Mouse (Mus musculus) frontal cortex, postnatal 25 days (tissue): Measurements from ENCODE around the gene Acaa1b.
A peak's percentile ranks its signal among the peaks of the same experiment; 100 is the strongest.

Experiments used
- DNase-seq, 2 experiments: peaks; one replicate each; pipeline ENCODE4 v3.0.0; 2022; ENCODE audit warnings: low spot score in 2 of 2

Gene Acaa1b

DNA sequence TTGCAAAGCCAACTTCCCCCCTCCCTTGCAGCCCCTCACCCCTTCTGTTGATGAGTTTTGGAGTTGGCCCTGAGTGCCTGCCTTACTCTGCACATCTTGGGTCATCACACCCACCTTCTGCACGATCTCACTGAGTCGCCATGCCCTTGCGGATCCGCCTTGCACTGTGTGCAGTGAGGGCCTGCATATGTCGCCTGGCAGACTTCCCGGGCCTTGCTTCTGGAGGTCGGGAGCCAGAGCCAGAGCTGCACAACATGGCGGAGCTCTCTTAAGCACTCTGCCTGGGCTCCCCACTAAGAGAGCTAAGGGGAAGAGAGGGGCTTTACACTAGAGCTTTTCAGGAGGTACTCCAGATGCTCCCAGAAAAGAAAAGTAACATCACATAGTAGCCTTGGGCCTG, 12.2 kb downstream of the Acaa1b start:
- DNase-seq = no peak

DNA sequence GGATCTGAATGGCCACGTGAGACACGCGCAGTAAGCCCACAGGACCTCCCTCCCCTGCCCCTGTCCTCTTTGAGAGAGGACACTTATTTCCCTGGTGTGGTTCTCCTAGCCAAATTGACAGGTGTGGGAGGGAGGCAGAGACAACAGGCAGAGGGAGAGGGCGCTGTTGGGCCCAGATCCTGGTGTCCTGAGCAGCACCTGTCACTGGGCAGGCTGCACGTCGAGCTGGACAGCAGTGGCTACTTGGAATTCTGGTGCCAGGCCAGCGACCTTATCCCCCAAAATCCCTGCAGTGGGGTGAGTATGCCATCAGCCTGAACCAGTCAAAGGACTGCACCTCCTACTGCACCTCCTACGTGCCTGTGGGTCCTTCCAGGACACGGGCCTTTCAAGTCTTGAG, 13.5 kb downstream of the Acaa1b start:
- no peak for DNase-seq

DNA sequence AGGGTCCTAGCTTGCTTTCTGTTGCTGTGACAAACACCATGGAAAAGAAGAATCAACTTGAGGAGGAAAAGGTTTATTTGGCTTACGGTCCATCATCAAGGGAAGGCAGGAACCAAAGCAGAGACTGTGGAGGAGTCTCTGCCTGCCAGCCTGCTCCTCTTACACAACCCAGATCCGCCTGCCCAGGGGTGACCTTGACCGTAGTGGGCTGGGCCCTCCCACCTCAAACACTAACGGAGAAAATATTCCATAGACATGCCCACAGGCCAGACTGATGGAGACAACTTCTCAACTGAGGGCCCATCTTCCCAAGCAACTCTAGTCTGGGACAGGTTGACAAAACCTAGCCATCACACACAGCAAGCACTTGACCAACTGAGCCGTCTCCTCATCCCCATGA, 14.8 kb downstream of the Acaa1b start:
- DNase-seq = no peak

DNA sequence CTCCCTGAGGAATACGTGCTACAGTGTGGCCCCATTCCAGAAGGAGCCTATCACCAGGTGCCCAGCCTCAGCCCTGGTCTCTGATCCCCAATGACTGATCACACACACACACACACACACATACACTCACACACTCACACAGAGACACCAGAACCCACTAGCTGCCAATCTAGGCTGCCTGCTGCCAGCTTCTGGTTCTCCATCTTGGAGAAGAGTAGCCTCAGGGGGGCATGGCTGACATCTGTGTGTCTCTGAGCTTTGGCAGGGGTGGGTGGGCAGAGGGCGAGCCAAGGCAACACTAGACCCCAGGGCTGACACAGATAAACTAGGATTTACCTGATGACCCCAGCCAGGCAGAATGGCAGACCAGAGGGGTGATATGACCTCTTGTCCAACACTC, 18.1 kb downstream of the Acaa1b start:
- no peak for DNase-seq

DNA sequence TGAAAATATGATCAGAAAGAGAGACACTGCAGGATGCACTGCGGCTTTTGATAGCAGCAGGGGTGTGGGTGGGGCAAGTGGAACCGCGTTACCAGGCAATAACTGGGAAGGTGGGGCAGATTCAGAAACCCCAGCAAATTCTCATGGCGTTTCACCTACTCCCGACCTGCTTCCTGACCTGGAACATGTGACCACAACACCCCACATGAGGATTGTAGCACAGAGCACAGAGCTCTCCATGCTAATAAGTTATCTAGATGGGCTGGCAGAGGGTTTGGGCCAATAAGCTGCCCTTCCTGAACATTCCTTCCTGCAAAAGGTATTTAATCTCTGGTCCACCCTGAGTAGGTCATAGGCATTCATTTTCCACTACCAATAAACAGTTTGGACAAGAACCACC, 26.2 kb downstream of the Acaa1b start:
- no peak for DNase-seq

DNA sequence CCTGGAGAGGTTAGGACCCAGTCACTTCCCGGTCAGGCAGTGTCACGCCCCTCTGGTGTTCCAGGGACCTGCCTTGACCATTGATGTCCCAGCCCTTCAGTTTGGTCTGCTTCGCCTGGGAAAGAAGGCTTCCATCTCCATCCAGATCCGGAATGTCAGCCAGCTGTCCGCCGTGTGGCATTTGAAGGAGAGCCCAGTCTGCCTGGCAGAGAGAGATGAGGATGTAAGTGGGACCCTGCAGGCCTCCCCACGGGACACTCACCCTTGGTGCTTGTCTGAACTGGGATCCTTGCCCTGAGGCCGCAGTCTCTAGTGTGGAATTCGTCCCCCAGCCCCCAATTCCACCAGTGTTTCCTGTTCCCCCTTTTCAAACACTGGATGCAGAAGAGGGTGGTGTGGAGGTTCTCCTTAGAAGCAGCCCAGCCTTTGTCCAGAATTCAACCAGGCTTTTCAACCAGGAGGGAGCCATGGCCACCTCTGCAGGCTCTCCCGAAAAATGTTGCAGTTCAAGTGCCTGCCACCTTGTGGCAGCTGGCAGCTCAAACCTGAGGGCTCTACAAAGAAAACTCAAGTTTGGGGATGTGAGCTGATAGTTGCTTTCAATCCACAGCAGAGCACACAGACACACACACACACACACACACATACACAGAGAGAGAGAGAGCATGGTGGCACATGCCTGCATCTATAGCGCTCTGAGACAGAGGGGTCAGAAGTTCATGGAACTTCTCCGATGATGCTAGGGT, 28.3 kb downstream of the Acaa1b start:
- DNase-seq = no peak

DNA sequence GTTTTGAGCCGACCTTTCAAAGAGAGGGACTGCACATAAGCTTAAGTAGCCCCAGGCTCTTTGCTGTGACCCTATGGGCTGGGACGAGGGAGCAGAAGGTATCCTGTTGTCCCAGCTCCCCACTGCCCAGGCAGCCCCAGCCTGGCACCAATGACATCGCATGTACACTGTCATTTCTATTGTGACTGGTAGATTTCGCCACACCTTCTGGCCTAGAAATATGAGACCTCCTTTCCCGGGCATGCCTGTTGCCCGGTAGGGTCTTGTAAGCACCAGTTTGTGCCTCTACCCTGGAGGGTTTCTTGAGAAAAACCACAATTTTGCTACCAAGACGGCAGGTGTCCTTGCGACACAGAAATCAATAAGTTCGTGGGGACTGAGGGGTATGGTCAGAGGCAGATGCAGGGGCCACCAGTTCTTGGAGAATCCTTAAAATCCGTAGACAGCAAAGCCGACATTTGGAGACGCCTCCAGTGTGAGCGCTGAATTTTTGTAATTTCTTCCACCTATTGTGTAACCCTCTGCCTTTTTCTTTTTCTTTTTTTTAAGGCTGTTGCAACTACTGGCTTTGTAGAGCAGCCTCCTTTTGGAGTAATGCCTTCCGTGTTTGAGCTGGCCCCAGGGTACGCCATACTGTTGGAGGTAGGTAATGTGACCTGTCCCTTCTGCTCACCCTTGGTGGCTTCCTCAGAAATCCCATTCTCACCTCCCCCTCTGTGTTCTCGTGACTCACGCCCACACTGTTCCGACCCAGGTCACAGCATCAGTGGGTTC, 34.1 kb downstream of the Acaa1b start:
- no peak for DNase-seq

DNA sequence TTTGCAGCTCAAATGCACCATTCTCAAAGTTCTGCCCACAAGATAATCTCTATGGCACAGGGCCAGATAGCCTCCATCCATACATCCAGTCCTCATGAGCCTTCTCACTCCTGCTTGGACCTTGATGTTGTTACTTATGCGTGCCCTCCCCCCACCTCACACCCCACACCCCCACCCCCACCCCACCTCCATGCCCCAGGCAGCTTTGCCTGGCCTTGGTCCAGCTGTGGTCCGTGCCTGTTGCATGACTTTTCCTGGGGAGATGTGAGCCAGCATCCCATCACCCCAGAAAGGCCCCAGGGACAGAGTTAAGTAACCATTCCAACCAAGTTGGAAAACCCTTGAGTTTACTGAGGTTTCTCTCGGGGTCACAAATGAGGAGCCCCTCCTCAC, 36.7 kb downstream of the Acaa1b start:
- DNase-seq = no peak

DNA sequence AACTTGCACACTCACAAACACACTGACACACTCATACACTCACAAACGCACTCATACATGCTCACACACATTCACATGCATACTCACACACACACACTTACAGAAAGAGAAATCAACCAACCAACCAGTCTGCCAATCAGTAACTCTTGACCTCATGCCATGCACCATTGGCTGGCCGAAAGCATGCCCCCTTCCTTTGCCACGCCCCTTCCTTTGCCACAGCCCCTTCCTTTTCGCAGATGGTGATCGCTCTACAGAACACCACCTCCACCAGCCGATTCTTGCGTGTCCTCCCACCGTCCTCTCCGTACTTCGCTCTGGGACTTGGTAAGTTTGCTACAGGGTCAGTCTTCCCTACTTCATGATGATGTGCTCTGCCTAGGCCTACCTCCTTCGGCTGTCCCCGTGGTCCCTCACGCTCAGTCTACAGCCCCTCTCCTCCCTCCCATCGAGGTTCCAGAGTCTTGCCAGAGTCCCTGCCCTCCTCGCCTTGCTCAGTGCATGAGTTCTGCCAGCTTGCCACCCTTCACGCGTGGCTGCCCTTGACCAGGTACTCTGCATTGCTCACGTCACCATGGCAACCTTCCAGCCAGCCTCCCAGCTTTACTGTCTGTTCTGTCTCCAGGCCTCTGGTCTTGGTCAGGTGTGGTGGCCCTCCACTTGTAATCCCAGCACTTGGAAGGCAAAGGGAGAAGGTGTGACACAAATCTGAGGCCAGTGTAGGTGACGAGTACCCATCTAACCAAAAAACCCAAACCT, 37.3 kb downstream of the Acaa1b start:
- DNase-seq = no peak

DNA sequence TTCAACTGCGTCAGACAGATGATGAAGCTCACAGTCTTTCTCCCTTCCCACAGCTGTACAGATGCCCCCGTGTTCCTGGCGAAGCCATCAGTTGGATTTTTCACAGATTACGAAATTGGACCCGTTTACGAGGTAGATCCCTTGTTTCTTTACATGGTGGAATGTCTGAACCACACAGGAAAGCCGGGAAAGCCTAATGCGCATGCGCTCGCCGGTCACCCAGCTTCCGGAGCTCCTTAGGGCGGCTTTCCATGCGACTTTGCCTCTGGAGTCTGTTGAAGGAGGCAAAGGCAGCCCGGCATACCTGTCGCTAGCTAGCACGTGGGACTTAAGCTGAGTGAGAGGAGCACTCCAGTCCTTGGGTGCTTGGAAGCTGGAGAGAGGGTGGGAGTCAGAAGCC, 42.0 kb downstream of the Acaa1b start:
- DNase-seq = no peak

DNA sequence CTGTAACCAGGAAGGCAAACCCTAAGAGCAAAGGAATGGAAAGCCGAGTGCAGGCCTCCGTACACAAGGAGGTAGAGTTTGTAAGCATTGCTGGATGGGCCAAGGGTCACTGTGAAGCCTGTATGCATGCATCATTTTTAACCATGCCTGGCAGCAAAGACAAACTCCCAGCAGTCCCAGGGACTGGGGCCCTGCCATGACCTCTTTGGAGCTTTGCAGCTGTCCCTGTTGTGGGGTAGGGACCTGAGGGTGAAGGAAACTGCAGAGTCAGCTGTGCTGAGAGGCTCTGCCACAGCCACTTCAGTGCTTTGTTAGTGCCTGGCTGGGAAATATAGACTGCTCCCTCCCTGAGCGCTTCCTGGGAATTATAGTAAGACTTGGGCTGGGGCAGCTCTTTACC, 46.3 kb downstream of the Acaa1b start:
- no peak for DNase-seq

DNA sequence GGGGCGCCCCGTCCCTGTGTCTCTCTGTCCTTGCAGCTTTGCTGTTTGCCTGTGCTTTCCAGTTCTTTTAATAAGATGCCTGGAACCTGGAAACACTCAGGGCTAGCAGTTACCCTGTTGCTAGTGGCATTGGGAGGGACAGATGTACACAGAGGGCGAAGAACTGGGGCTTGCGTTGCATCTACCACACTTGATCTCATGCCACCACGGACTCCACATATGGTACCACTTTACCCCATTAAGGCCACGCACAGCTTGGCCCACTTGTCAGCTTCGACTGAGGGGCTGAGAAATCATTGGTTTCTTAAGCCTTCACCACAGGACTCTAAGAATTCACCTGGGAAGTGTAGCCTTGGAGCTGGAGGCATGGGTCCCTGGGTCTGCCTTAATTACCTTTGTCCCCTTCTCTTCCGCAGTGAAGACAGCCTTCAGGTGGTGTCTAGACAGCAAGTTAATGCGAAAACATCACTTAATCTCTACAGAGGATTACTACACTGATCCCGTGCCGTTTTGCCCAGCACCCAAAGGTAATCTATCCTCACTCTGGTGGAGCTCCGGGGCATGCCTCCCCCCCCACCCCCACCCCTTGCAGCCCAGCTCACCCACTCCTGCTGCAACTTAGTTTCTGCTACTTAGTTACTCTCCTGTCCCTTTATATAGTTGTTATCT, 47.1 kb downstream of the Acaa1b start:
- no peak for DNase-seq

DNA sequence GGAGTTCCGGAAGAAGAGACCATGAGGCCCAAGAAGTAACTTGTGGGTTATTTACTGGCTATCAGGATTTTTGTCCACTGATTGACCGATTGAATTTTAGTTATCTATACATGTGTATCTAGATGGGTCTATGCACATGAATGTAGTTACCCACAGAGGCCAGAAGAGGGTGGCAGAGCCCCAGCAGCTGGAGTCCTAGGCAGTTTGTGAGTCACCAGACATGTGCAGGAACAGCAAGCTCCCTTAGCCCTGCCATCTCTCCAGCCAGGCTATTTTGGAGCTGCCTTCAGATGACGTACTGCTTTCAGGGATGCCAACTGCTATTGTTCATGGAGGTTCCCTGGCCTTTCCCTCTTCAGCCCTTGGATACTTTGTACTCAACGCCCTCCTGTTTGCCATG, 49.3 kb downstream of the Acaa1b start:
- no peak for DNase-seq

DNA sequence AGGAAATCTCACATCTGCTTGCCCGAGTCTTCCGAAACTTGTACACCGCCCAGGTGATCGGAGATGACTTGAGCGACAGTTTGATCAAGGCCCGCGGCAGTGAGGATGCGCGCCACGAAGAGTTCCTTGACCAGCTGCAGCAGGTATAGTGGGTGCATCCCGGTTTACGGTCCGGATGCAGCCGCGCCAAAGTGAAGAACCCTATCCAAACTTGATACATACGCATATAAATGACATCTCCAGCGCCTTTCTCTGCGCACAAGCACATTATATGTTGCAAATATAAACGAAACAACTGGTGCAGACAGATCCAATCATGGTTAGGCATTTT, 54.1 kb downstream of the Acaa1b start:
- no peak for DNase-seq

DNA sequence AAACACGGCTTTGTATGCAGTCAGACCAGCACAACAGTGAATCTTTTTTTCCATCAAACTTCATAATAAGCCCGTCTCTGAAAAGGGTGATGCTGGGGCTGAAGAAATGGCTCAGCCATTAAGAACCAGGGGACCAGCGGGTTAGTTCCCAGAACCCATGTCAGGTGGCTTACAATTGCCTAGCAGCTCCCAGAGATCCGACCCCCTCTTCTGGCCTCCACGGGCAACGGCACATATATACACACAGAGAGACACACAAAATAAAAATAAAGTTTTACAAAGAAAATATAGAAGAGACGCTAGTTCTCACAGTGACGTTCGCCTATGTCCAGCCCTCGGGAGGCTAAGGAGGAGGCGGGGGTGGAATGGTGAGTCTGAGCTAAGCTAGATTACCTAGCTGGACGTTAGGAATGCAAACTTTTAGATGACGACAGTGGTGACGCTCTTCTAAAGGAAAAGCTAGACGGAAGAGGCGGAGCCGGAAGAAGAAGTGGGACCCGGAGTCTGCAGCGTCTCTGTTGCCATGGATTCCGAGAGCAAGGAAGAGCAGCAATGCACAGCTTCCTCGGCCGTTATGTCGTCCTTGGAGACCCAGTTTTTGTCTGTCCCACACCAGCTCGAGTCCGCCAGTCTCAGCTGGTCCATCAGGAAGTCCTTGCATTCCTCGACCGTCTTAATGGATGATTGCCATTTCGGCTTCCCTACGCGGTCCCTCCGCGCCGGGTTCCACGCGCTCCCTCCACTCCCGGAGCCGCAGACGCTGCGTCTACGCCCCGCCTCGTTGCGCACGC, 54.7 kb downstream of the Acaa1b start, which contains the start of gene Dlec1:
Gene Dlec1 (plus strand): TSS at position 487 of the 791 bp plus-strand sequence.
- DNase-seq = peak; percentile 52 to 54

DNA sequence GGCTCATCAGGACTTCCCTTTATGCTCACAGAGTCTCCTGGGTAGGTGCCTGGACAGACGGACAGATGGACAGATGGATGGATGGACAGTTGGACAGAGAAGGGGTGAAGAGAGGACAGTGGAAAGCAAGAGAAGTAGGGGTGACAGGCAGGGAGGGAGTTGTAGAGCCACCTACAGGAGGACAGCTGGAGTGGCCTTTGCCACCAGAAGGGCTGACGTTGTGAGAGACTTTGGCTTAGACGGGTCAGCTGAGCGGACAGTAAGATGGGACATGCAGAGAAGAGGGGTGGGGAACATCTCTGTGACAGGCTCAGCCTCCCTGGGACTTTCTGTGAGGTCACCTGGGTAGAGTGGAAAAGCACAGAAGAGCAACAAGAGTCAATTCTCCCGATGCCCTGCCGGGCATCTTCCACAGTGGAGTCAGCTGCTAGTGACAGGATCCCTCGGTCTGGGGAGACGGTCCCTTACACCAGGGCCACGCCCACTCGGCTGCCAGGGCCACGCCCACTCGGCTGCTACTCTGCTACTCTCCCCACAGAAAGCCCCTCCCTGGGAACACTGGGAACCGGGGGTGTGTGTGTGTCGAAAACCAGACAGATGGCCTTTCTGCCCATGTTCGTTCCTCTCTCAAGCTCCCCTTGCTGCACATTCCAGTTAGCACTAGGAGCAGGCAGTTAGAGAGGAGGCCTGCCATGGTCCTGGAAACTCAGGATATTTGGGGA, 56.6 kb downstream of the Acaa1b start:
- DNase-seq = no peak
